Mouse (Mus musculus): ENCODE data around the gene Hap1. TPM values are rescaled to one million over a fixed set of nuclear protein-coding genes. Genes with fewer than 3 reads are reported as not detected.

The Hap1 gene
- polyA plus RNA-seq, 1 experiment from 2014 or later: 10.6 TPM

GRCm38 (mm10) chr11:100396886-100397599, 41.1 kb upstream of the Hap1 start:
- Histone ChIP-seq H3K36me3 (no peaks in the 10 kb centered on the region), H3K4me1 (peaks cover 25% of the 10 kb centered on the region), H3K4me3 (peak overlapping the region; percentile 63), H3K9me3 (no peaks in the 10 kb centered on the region), H3K4me2 (replicated peaks) (peak overlapping the region; percentile 79), H3K9ac (peak overlapping the region; percentile 69), H3K27ac (peak overlapping the region; percentile 80), H3K27me3 (no peaks in the 10 kb centered on the region)
- under 1% methylated on average over 41 of the region's 42 CpGs for WGBS
- peak; percentile 13; the same call in 1 of the 2 replicates for ATAC-seq (ENCODE audit: insufficient number of reproducible peaks, insufficient read depth, low FRiP score, low TSS enrichment)

GRCm38 (mm10) chr11:100395861-100396631, 40.1 kb upstream of the Hap1 start:
- Histone ChIP-seq H3K27ac (peak overlapping the region; percentile 74; the same call in 1 of the 2 replicates), H3K4me1 (peaks cover 27% of the 10 kb centered on the region), H3K4me3 (peak overlapping the region; percentile 63), H3K9me3 (no peaks in the 10 kb centered on the region), H3K27me3 (no peaks in the 10 kb centered on the region), H3K9ac (peak overlapping the region; percentile 40), H3K4me2 (replicated peaks) (peak overlapping the region; percentile 79), H3K36me3 (no peaks in the 10 kb centered on the region)
- ATAC-seq (ENCODE audit: insufficient number of reproducible peaks, insufficient read depth, low FRiP score, low TSS enrichment): no peak
- WGBS: 25% methylated on average over 17 of the region's 17 CpGs

GRCm38 (mm10) chr11:100395200-100395599, 39.3 kb upstream of the Hap1 start:
- Histone ChIP-seq H3K9ac (no peak overlapping the region), H3K4me2 (replicated peaks) (peak overlapping the region; percentile 79), H3K36me3 (no peaks in the 10 kb centered on the region), H3K9me3 (no peaks in the 10 kb centered on the region), H3K4me1 (peaks cover 32% of the 10 kb centered on the region), H3K27me3 (no peaks in the 10 kb centered on the region), H3K4me3 (peak overlapping the region; percentile 63; the same call in 1 of the 2 replicates), H3K27ac (no peak overlapping the region)
- 32% methylated on average over 11 of the region's 11 CpGs for WGBS
- no peak for ATAC-seq (ENCODE audit: insufficient number of reproducible peaks, insufficient read depth, low FRiP score, low TSS enrichment)

- H3K9me3 ChIP-seq: no peaks in the 10 kb centered on the region
- no peaks in the 10 kb centered on the region for H3K27me3 ChIP-seq
- H3K4me3 ChIP-seq: no peak overlapping the region
- peaks cover 35% of the 10 kb centered on the region for H3K4me1 ChIP-seq
- H3K27ac ChIP-seq: no peak overlapping the region
- no peaks in the 10 kb centered on the region for H3K36me3 ChIP-seq
- no peak for ATAC-seq (ENCODE audit: insufficient number of reproducible peaks, insufficient read depth, low FRiP score, low TSS enrichment)
- 0 out of 2 replicates have a peak overlapping the region, but pooled peaks have one; percentile 79 for H3K4me2 ChIP-seq (replicated peaks)
- WGBS: 78% methylated on average over 5 of the region's 5 CpGs
- H3K9ac ChIP-seq: no peak overlapping the region
Observed at GRCm38 (mm10) chr11:100394353-100395074, 38.6 kb upstream of the Hap1 start.

GRCm38 (mm10) chr11:100393733-100394132, 37.8 kb upstream of the Hap1 start:
- no peak overlapping the region for H3K27ac ChIP-seq
- ATAC-seq (ENCODE audit: insufficient number of reproducible peaks, insufficient read depth, low FRiP score, low TSS enrichment): no peak
- peaks cover 36% of the 10 kb centered on the region for H3K4me1 ChIP-seq
- no peak overlapping the region for H3K4me3 ChIP-seq
- H3K4me2 ChIP-seq (replicated peaks): no peak overlapping the region
- H3K27me3 ChIP-seq: no peaks in the 10 kb centered on the region
- no peak overlapping the region for H3K9ac ChIP-seq
- H3K9me3 ChIP-seq: no peaks in the 10 kb centered on the region
- 81% methylated on average over 7 of the region's 7 CpGs for WGBS
- H3K36me3 ChIP-seq: no peaks in the 10 kb centered on the region

- H3K4me3 ChIP-seq: no peak overlapping the region
- H3K27ac ChIP-seq: no peak overlapping the region
- ATAC-seq (ENCODE audit: insufficient number of reproducible peaks, insufficient read depth, low FRiP score, low TSS enrichment): no peak
- H3K36me3 ChIP-seq: no peaks in the 10 kb centered on the region
- H3K27me3 ChIP-seq: no peaks in the 10 kb centered on the region
- peaks cover 44% of the 10 kb centered on the region for H3K4me1 ChIP-seq
- H3K9me3 ChIP-seq: no peaks in the 10 kb centered on the region
- WGBS: 86% methylated on average over 5 of the region's 5 CpGs
- no peak overlapping the region for H3K9ac ChIP-seq
- H3K4me2 ChIP-seq (replicated peaks): no peak overlapping the region
Observed at GRCm38 (mm10) chr11:100392958-100393357, 37.0 kb upstream of the Hap1 start.

- Histone ChIP-seq H3K4me2 (replicated peaks) (no peak overlapping the region), H3K27ac (no peak overlapping the region), H3K4me3 (no peak overlapping the region), H3K9ac (no peak overlapping the region), H3K36me3 (no peaks in the 10 kb centered on the region), H3K27me3 (no peaks in the 10 kb centered on the region), H3K4me1 (peaks cover 48% of the 10 kb centered on the region), H3K9me3 (no peaks in the 10 kb centered on the region)
- no peak for ATAC-seq (ENCODE audit: insufficient number of reproducible peaks, insufficient read depth, low FRiP score, low TSS enrichment)
- WGBS: 84% methylated on average over 7 of the region's 7 CpGs
Observed at GRCm38 (mm10) chr11:100391884-100392345, 36.0 kb upstream of the Hap1 start.

- Histone ChIP-seq H3K27me3 (no peaks in the 10 kb centered on the region), H3K4me1 (peaks cover 44% of the 10 kb centered on the region), H3K4me3 (no peak overlapping the region), H3K9me3 (no peaks in the 10 kb centered on the region), H3K36me3 (no peaks in the 10 kb centered on the region), H3K4me2 (replicated peaks) (no peak overlapping the region), H3K9ac (no peak overlapping the region), H3K27ac (0 out of 2 replicates have a peak overlapping the region, but pooled peaks have one; percentile 26)
- WGBS: 65% methylated on average over 9 of the region's 9 CpGs
- ATAC-seq (ENCODE audit: insufficient number of reproducible peaks, insufficient read depth, low FRiP score, low TSS enrichment): no peak
Observed at GRCm38 (mm10) chr11:100391081-100391883, 35.4 kb upstream of the Hap1 start.

GRCm38 (mm10) chr11:100389931-100390445, 34.1 kb upstream of the Hap1 start:
- Histone ChIP-seq H3K4me1 (peaks cover 31% of the 10 kb centered on the region), H3K9me3 (no peaks in the 10 kb centered on the region), H3K4me3 (no peak overlapping the region), H3K27me3 (no peaks in the 10 kb centered on the region), H3K27ac (peak overlapping the region; percentile 26; the same call in 1 of the 2 replicates), H3K9ac (no peak overlapping the region), H3K4me2 (replicated peaks) (0 out of 2 replicates have a peak overlapping the region, but pooled peaks have one; percentile 3), H3K36me3 (peaks cover 9% of the 10 kb centered on the region; the same call in 1 of the 2 replicates)
- ATAC-seq (ENCODE audit: insufficient number of reproducible peaks, insufficient read depth, low FRiP score, low TSS enrichment): no peak
- WGBS: 39% methylated on average over 8 of the region's 8 CpGs

- Histone ChIP-seq H3K27me3 (no peaks in the 10 kb centered on the region), H3K9ac (no peak overlapping the region), H3K27ac (peak overlapping the region; percentile 64), H3K4me3 (no peak overlapping the region), H3K4me1 (peaks cover 31% of the 10 kb centered on the region), H3K9me3 (no peaks in the 10 kb centered on the region), H3K36me3 (peaks cover 20% of the 10 kb centered on the region; the same call in 1 of the 2 replicates), H3K4me2 (replicated peaks) (0 out of 2 replicates have a peak overlapping the region, but pooled peaks have one; percentile 27)
- 70% methylated on average over 6 of the region's 6 CpGs for WGBS
- ATAC-seq (ENCODE audit: insufficient number of reproducible peaks, insufficient read depth, low FRiP score, low TSS enrichment): no peak
Observed at GRCm38 (mm10) chr11:100388588-100388987, 32.7 kb upstream of the Hap1 start.

All from embryonic facial prominence, embryonic 12.5 days (tissue).